In genomic region chr19:16511081-16511420, GRCm38 (mm10) we compare ENCODE assay signal across 15 mouse cellular contexts.
DNase-seq lines count a peak whose midpoint lies in the region; ATAC-seq and TF ChIP-seq lines count a peak whose summit lies in the region.
"Had no signal": no experiment of that assay in that cellular context is flagged by ENCODE, and none has a peak within 500 bp of the region (broad histone marks: within the 10 kb centered on the region; RNA-seq: fewer than 3 reads in every experiment).

No protein-coding gene starts in this region.

- H3K27me3 ChIP-seq in liver, embryonic 11.5 days (replicated peaks; ENCODE audit: control insufficient read depth, insufficient read depth, low read length) = no peaks in the 10 kb centered on the region
- H3K27me3 ChIP-seq in stomach, embryonic 14.5 days (ENCODE audit: control insufficient read depth, insufficient read depth, low read length) = no peaks in the 10 kb centered on the region
- no peaks in the 10 kb centered on the region for H3K27me3 ChIP-seq in hindbrain, postnatal 0 days (ENCODE audit: insufficient read depth, low read length)
- H3K27me3 ChIP-seq: limb, embryonic 13.5 days had no signal

- H3K4me2 ChIP-seq in liver, embryonic 11.5 days = peak overlapping the region; percentile 53
- no peak overlapping the region for H3K4me2 ChIP-seq in stomach, embryonic 14.5 days (replicated peaks; ENCODE audit: low read depth, low read length)
- H3K4me2 ChIP-seq in hindbrain, postnatal 0 days (ENCODE audit: low read depth, low read length) = no peak overlapping the region
- H3K4me2 ChIP-seq: limb, embryonic 13.5 days had no signal

- no peak overlapping the region for H3K4me3 ChIP-seq in gastrocnemius, adult 2 months
- no peak overlapping the region for H3K4me3 ChIP-seq in liver, embryonic 11.5 days (ENCODE audit: low read depth, low read length)
- no peak overlapping the region for H3K4me3 ChIP-seq in stomach, embryonic 14.5 days (ENCODE audit: low read depth, low read length)
- no peak overlapping the region for H3K4me3 ChIP-seq in hindbrain, postnatal 0 days (ENCODE audit: low read length)
- H3K4me3 ChIP-seq: limb, embryonic 13.5 days had no signal

- 34% methylated on average over 2 of the region's 2 CpGs for WGBS in liver, embryonic 11.5 days
- 44% methylated on average over 2 of the region's 2 CpGs for WGBS in stomach, embryonic 14.5 days
- 77% methylated on average over 2 of the region's 2 CpGs for WGBS in hindbrain, postnatal 0 days

- no peak for DNase-seq in gastrocnemius, adult 2 months
- no peak for DNase-seq in gastrocnemius, adult 18-20 months (ENCODE audit: low spot score)
- DNase-seq in c-Kit-positive CD71-positive TER-119-negative erythroid progenitor cells, embryonic 14.5 days (ENCODE audit: low read depth) = peak; percentile 86
- DNase-seq in liver, embryonic 11.5 days (ENCODE audit: low spot score) = peak; percentile 43
- DNase-seq in adrenal gland, postnatal 25 days = no peak
- DNase-seq in hindbrain, postnatal 0 days (ENCODE audit: low spot score) = no peak
- no peak for DNase-seq in kidney, postnatal 10 days
- DNase-seq: cerebellum, adult 11-12 months; right cerebral cortex, adult 18-20 months; thymus, postnatal 25 days had no signal

- H3K9me3 ChIP-seq in liver, embryonic 11.5 days (ENCODE audit: control insufficient read depth, low read length) = 0 out of 2 replicates have a peak, but pooled peaks cover 2% of the 10 kb centered on the region
- no peaks in the 10 kb centered on the region for H3K9me3 ChIP-seq in stomach, embryonic 14.5 days (ENCODE audit: control insufficient read depth, low read depth, low read length)
- no peaks in the 10 kb centered on the region for H3K9me3 ChIP-seq in hindbrain, postnatal 0 days (ENCODE audit: low read length)
- H3K9me3 ChIP-seq: limb, embryonic 13.5 days had no signal

- peaks cover 28% of the 10 kb centered on the region for H3K4me1 ChIP-seq in liver, embryonic 11.5 days (replicated peaks; ENCODE audit: control insufficient read depth, insufficient read depth, low read length)
- 0 out of 2 replicates have a peak, but pooled peaks cover 6% of the 10 kb centered on the region for H3K4me1 ChIP-seq in stomach, embryonic 14.5 days (ENCODE audit: control insufficient read depth, insufficient read depth, low read length)
- H3K4me1 ChIP-seq in hindbrain, postnatal 0 days (ENCODE audit: insufficient read depth, low read length) = 0 out of 2 replicates have a peak, but pooled peaks cover 5% of the 10 kb centered on the region
- H3K4me1 ChIP-seq: limb, embryonic 13.5 days had no signal

- no peak overlapping the region for H3K9ac ChIP-seq in liver, embryonic 11.5 days (ENCODE audit: low read depth, low read length)
- H3K9ac ChIP-seq in stomach, embryonic 14.5 days (replicated peaks; ENCODE audit: low read depth, low read length) = no peak overlapping the region
- no peak overlapping the region for H3K9ac ChIP-seq in hindbrain, postnatal 0 days (replicated peaks; ENCODE audit: low read length)
- H3K9ac ChIP-seq: limb, embryonic 13.5 days had no signal

- TF ChIP-seq CTCF in gastrocnemius, adult 2 months (IDR thresholded peaks at IDR 0.05) = no peak
- TF ChIP-seq CTCF in hindbrain, postnatal 0 days (IDR thresholded peaks at IDR 0.05; ENCODE audit: low read depth) = no peak

- peak overlapping the region; percentile 56; the same call in 1 of the 2 replicates for H3K27ac ChIP-seq in gastrocnemius, adult 2 months
- peak overlapping the region; percentile 67 for H3K27ac ChIP-seq in liver, embryonic 11.5 days (ENCODE audit: low read depth, low read length)
- no peak overlapping the region; the same call in 1 of the 2 replicates for H3K27ac ChIP-seq in stomach, embryonic 14.5 days (ENCODE audit: low read length)
- H3K27ac ChIP-seq in hindbrain, postnatal 0 days = no peak overlapping the region
- H3K27ac ChIP-seq: kidney, postnatal 0 days; limb, embryonic 13.5 days; macrophage had no signal

- peak; percentile 99 for ATAC-seq in liver, embryonic 11.5 days (replicated peaks; ENCODE audit: low FRiP score)
- 0 out of 2 replicates have a peak, but pooled peaks have one; percentile 56 for ATAC-seq in stomach, embryonic 14.5 days (ENCODE audit: insufficient number of reproducible peaks, insufficient read depth, low FRiP score, low read depth)
- no peak for ATAC-seq in hindbrain, postnatal 0 days
- ATAC-seq: hindbrain, embryonic 16.5 days had no signal

- H3K36me3 ChIP-seq in liver, embryonic 11.5 days (ENCODE audit: control insufficient read depth, insufficient read depth, low read length) = no peaks in the 10 kb centered on the region
- no peaks in the 10 kb centered on the region for H3K36me3 ChIP-seq in stomach, embryonic 14.5 days (ENCODE audit: control insufficient read depth, insufficient read depth, low read length)
- no peaks in the 10 kb centered on the region for H3K36me3 ChIP-seq in hindbrain, postnatal 0 days (ENCODE audit: insufficient read depth, low read length)
- H3K36me3 ChIP-seq: limb, embryonic 13.5 days had no signal

- intact Hi-C loops in gastrocnemius, adult 2 months (cut with DNase I) = no loop called here

Comparison
In these comparisons a context has a peak if more than half of its experiments do, and no peak if none do; other contexts are left out.
1. DNase-seq: peak in c-Kit-positive CD71-positive TER-119-negative erythroid progenitor cells, embryonic 14.5 days (single experiment) and liver, embryonic 11.5 days (single experiment); none in gastrocnemius, adult 2 months (single experiment), gastrocnemius, adult 18-20 months (single experiment), adrenal gland, postnatal 25 days (single experiment), hindbrain, postnatal 0 days (single experiment) and kidney, postnatal 10 days (single experiment).
2. H3K27ac ChIP-seq: peak in gastrocnemius, adult 2 months (single experiment) and liver, embryonic 11.5 days (single experiment); none in stomach, embryonic 14.5 days (single experiment) and hindbrain, postnatal 0 days (single experiment).